Mouse (Mus musculus) myocyte (in vitro differentiated cells): Measurements from ENCODE around the gene Unc119. TPM values are rescaled to one million over a fixed set of nuclear protein-coding genes. Genes with fewer than 3 reads are reported as not detected.

Experiments used
- H3K27me3 ChIP-seq: one replicate; pipeline ENCODE4 v1.6.1; 2011; ENCODE audit not compliant: control insufficient read depth, insufficient read depth, insufficient read length
- H3K36me3 ChIP-seq: one replicate; pipeline ENCODE4 v1.6.1; 2011; ENCODE audit not compliant: control insufficient read depth, insufficient read depth
- H3K4me2 ChIP-seq: one replicate; pipeline ENCODE4 v1.6.1; 2011; ENCODE audit warnings: low read depth, control low read depth
- H3K4me3 ChIP-seq: one replicate; pipeline ENCODE4 v1.5.1; 2011; ENCODE audit warnings: mild to moderate bottlenecking, control low read depth, moderate library complexity
- H3K79me2 ChIP-seq: one replicate; pipeline ENCODE4 v1.6.1; 2011; ENCODE audit not compliant: control insufficient read depth, insufficient read depth
- H3ac ChIP-seq: one replicate; pipeline ENCODE4 v1.6.1; 2011; ENCODE audit not compliant: control insufficient read depth, insufficient read length
- CEBPB ChIP-seq: IDR thresholded peaks from 2 replicates; pipeline ENCODE4 v1.6.1; 2011; ENCODE audit warnings: mild to moderate bottlenecking, moderate library complexity; ENCODE audit not compliant: poor library complexity, insufficient read depth, severe bottlenecking
- E2F4 ChIP-seq: IDR thresholded peaks from one replicate; pipeline ENCODE4 v1.6.1; 2011; ENCODE audit warnings: mild to moderate bottlenecking, control low read depth, moderate library complexity; ENCODE audit not compliant: insufficient read depth
- MAX ChIP-seq: IDR thresholded peaks from one replicate; pipeline ENCODE4 v1.6.1; 2011; ENCODE audit warnings: low read depth, mild to moderate bottlenecking, control low read depth
- MYOD1 ChIP-seq, 3 experiments: IDR thresholded peaks; one replicate each; pipeline ENCODE4 v1.6.1; 2011; ENCODE audit warnings: control low read depth in 2 of 3, low read depth in 2 of 3, mild to moderate bottlenecking in 2 of 3, moderate library complexity in 1 of 3; ENCODE audit not compliant: insufficient read length in 2 of 3, control insufficient read depth in 1 of 3
- MYOG ChIP-seq, 3 experiments: IDR thresholded peaks; one replicate each; pipeline ENCODE4 v1.6.1; 2011; ENCODE audit warnings: control low read depth in 2 of 3, low read depth in 2 of 3, mild to moderate bottlenecking in 2 of 3; ENCODE audit not compliant: insufficient read length in 2 of 3, control insufficient read depth in 1 of 3, insufficient read depth in 1 of 3
- POLR2A ChIP-seq: IDR thresholded peaks from one replicate; pipeline ENCODE4 v1.6.1; 2011; ENCODE audit warnings: low read depth, mild to moderate bottlenecking, control low read depth, moderate library complexity; ENCODE audit not compliant: insufficient read length
- POLR2AphosphoS2 ChIP-seq: IDR thresholded peaks from one replicate; pipeline ENCODE4 v1.6.1; 2011; ENCODE audit warnings: low read depth, control low read depth; ENCODE audit not compliant: insufficient read length
- REST ChIP-seq: IDR thresholded peaks from one replicate; pipeline ENCODE4 v1.6.1; 2011; ENCODE audit warnings: mild to moderate bottlenecking, control low read depth, moderate library complexity; ENCODE audit not compliant: insufficient read depth, insufficient read length
- SRF ChIP-seq: IDR thresholded peaks from one replicate; pipeline ENCODE4 v1.6.1; 2011; ENCODE audit warnings: low read depth; ENCODE audit not compliant: control insufficient read depth, insufficient read length
- TCF12 ChIP-seq: IDR thresholded peaks from one replicate; pipeline ENCODE4 v1.6.1; 2011; ENCODE audit warnings: mild to moderate bottlenecking, control low read depth; ENCODE audit not compliant: poor library complexity, insufficient read depth, severe bottlenecking
- TCF3 ChIP-seq: IDR thresholded peaks from one replicate; pipeline ENCODE4 v1.6.1; 2011; ENCODE audit warnings: low read depth, control low read depth; ENCODE audit not compliant: insufficient read length
- USF1 ChIP-seq: IDR thresholded peaks from one replicate; pipeline ENCODE4 v1.6.1; 2011; ENCODE audit warnings: low read depth, mild to moderate bottlenecking, control low read depth, moderate library complexity
- polyA plus RNA-seq: library from polyadenylated mRNA; unstranded; fragments of >200 nt; fragmentation: generic; extraction: Trizol; gene quantifications from one replicate; pipeline ENCODE4 v1.2.1, GENCODE M21; 2012; ENCODE audit warnings: missing spikeins

Gene Unc119
- polyA plus RNA-seq, 1 experiment, result 24.8 TPM

DNA sequence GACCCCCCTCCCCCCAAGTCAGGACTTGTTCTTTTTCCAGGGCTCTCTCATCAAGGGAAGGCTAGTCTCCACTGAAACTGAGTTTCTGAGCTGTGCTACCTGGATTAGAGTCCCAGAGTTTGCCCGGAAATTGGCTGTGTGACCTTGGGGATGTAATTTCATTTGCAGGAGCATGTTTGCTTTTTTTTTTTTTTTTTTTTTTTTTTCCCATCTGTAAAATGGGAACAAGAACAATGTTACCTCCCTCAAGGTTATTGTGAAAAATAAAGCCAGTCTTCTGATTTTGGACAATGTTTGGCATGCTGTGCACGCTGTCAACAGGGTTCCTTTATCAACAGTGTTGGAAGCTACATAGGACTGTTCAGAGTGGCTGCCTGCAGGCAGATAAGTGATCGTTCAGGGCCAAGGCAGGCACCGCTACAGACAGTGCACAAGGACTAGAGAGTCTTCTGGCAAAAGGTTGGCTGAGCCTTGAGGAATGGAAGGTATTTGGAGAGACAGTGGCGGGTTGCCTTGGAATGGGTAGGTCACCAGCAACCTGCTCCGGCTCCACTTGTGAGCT is 1.1 kb downstream of the Unc119 start:
- H3K4me2 ChIP-seq, result peak overlapping the region; percentile 84
- H3K27me3 ChIP-seq, result no peaks in the 10 kb centered on the region
- H3K36me3 ChIP-seq, result no peaks in the 10 kb centered on the region
- H3ac ChIP-seq, result no peak overlapping the region
- peak overlapping the region; percentile 13 for H3K4me3 ChIP-seq
- no peaks in the 10 kb centered on the region for H3K79me2 ChIP-seq
- TF ChIP-seq MAX (no peak), REST (no peak)

- peak overlapping the region; percentile 84 for H3K4me2 ChIP-seq
- H3ac ChIP-seq, result no peak overlapping the region
- no peaks in the 10 kb centered on the region for H3K79me2 ChIP-seq
- TF ChIP-seq MYOG (IDR thresholded peaks at IDR 0.05; ENCODE audit: control insufficient read depth in 1 of 3, insufficient read depth in 1 of 3, insufficient read length in 2 of 3, low read depth in 2 of 3) (peak in 1 of 3 experiments; percentile 28), MYOD1 (IDR thresholded peaks at IDR 0.05; ENCODE audit: control insufficient read depth in 1 of 3, insufficient read length in 2 of 3, low read depth in 2 of 3) (peak in 1 of 3 experiments; percentile 2), POLR2A (no peak)
- no peaks in the 10 kb centered on the region for H3K27me3 ChIP-seq
- no peaks in the 10 kb centered on the region for H3K36me3 ChIP-seq
- no peak overlapping the region for H3K4me3 ChIP-seq
Measured at GRCm38 (mm10) chr11:78344890-78345715, 1.8 kb downstream of the Unc119 start.

- no peak overlapping the region for H3K4me3 ChIP-seq
- TF ChIP-seq POLR2A (no peak), REST (no peak), MYOD1 (IDR thresholded peaks at IDR 0.05; ENCODE audit: control insufficient read depth in 1 of 3, insufficient read length in 2 of 3, low read depth in 2 of 3) (no peak), TCF3 (no peak), SRF (no peak), CEBPB (no peak), TCF12 (no peak), MAX (no peak), E2F4 (no peak), MYOG (IDR thresholded peaks at IDR 0.05; ENCODE audit: control insufficient read depth in 1 of 3, insufficient read depth in 1 of 3, insufficient read length in 2 of 3, low read depth in 2 of 3) (no peak), USF1 (no peak), POLR2AphosphoS2 (no peak)
- no peaks in the 10 kb centered on the region for H3K79me2 ChIP-seq
- H3ac ChIP-seq, result no peak overlapping the region
- H3K27me3 ChIP-seq, result no peaks in the 10 kb centered on the region
- no peak overlapping the region for H3K4me2 ChIP-seq
- H3K36me3 ChIP-seq, result no peaks in the 10 kb centered on the region
Measured at GRCm38 (mm10) chr11:78345801-78346200, 2.5 kb downstream of the Unc119 start.

DNA sequence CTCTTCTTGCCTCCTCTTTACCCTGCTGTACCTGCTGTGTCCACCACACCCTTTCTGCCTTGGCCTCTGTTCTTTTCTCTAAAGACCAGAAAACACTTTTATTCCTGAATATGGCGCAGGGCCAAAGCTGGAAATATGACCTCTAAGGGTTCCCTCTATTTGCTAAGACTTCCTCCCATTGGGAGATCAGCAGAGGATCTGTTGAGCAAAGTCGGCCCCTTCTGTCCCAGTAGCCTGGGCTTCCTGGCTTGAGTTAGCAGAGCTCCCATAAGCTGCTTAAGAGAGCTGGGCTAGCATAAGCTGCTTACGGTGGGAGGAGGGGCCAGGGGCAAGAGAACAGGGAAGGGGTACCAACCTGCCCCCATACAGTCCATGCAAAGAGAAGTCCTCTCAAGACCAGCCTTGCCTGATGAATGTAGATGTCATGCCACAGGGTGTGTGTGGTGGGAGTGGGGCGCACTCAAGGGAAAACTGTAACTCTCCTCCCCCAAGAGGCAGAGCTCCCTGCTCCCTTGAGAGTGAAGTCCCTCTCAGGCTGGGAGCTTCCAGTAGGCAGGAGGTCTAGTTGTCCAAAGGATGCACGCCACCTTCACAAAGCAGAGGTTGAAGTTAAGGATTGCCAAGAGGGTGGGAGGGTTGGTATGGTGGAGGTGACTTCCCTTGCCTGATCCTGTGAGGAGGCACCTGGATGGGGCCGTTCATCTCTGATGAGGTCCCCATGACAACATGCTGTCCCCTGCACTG is 3.2 kb downstream of the Unc119 start:
- Histone ChIP-seq H3K27me3 (no peaks in the 10 kb centered on the region), H3K4me2 (no peak overlapping the region), H3K36me3 (no peaks in the 10 kb centered on the region), H3ac (no peak overlapping the region), H3K4me3 (no peak overlapping the region), H3K79me2 (no peaks in the 10 kb centered on the region)
- no peak for TF ChIP-seq CEBPB

GRCm38 (mm10) chr11:78347070-78347754 is 3.9 kb downstream of the Unc119 start:
- no peaks in the 10 kb centered on the region for H3K79me2 ChIP-seq
- H3K36me3 ChIP-seq, result no peaks in the 10 kb centered on the region
- no peak overlapping the region for H3K4me3 ChIP-seq
- no peaks in the 10 kb centered on the region for H3K27me3 ChIP-seq
- H3ac ChIP-seq, result no peak overlapping the region
- TF ChIP-seq POLR2AphosphoS2, result no peak
- no peak for TF ChIP-seq TCF12
- no peak for TF ChIP-seq MYOD1 (IDR thresholded peaks at IDR 0.05; ENCODE audit: control insufficient read depth in 1 of 3, insufficient read length in 2 of 3, low read depth in 2 of 3)
- no peak for TF ChIP-seq REST
- TF ChIP-seq USF1, result no peak
- no peak for TF ChIP-seq MAX
- no peak for TF ChIP-seq CEBPB
- no peak for TF ChIP-seq TCF3
- no peak for TF ChIP-seq MYOG (IDR thresholded peaks at IDR 0.05; ENCODE audit: control insufficient read depth in 1 of 3, insufficient read depth in 1 of 3, insufficient read length in 2 of 3, low read depth in 2 of 3)
- TF ChIP-seq E2F4, result no peak
- TF ChIP-seq POLR2A, result no peak
- TF ChIP-seq SRF, result no peak
- no peak overlapping the region for H3K4me2 ChIP-seq
